In the genomic region with DNA sequence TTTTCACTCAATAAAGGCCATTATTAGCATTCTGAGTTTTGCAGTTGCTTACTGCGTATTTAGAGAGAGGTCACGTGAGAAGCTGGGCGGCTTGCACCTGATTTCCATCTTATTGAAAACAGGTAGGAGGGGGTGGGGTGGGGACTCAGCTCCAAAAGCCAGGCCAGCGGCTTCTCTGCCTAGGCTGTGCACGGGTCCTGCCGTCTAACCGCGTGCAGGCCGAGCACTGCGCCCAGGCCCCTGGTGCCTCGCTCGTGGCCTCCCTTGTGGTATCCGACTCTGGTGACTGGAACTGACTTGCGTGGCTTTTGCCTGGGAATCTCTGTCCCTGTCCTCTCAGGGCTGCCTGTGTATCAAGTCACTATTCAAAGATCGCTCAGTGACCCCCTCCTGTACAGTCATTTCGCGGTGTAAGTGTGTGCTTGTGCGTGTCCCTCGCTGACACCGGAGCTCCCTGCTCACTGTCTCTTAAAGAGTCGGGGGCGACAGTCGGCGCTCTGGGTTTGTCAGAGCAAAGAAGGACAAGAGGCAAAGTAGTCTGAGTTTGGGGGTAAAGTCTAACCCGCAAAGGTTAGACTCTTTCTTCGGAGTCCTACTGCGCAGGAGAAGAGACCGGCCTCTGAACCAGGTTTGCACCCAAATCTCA, we compare ENCODE assay signal across 8 mouse cellular contexts. TPM values are rescaled to one million over a fixed set of nuclear protein-coding genes. Genes with fewer than 3 reads are reported as not detected.
DNase-seq lines count a peak whose midpoint lies in the region; ATAC-seq lines count a peak whose summit lies in the region.

No protein-coding gene starts in this region.

- H3K4me2 ChIP-seq in forebrain, embryonic 14.5 days (ENCODE audit: low read length): peak overlapping the region; percentile 88
- H3K4me2 ChIP-seq in intestine, embryonic 16.5 days (ENCODE audit: low read depth, low read length): peak overlapping the region; percentile 88
- H3K4me2 ChIP-seq in liver, embryonic 12.5 days: peak overlapping the region; percentile 76

- peak overlapping the region; percentile 82 for H3K4me3 ChIP-seq in brown adipose tissue, adult 24 weeks (ENCODE audit: insufficient read depth, low read depth, low read length)
- peak overlapping the region; percentile 52 for H3K4me3 ChIP-seq in forebrain, embryonic 14.5 days (ENCODE audit: low read depth, low read length)
- H3K4me3 ChIP-seq in intestine, embryonic 16.5 days (ENCODE audit: low read length): peak overlapping the region; percentile 72
- H3K4me3 ChIP-seq in liver, embryonic 12.5 days: peak overlapping the region; percentile 58

- no peaks in the 10 kb centered on the region for H3K36me3 ChIP-seq in forebrain, embryonic 14.5 days (ENCODE audit: control insufficient read depth, insufficient read depth, low read length)
- H3K36me3 ChIP-seq in intestine, embryonic 16.5 days (ENCODE audit: control insufficient read depth, insufficient read depth, low read length): no peaks in the 10 kb centered on the region
- H3K36me3 ChIP-seq in liver, embryonic 12.5 days: no peaks in the 10 kb centered on the region

- ATAC-seq in forebrain, embryonic 14.5 days: peak; percentile 19
- ATAC-seq in intestine, embryonic 16.5 days: peak; percentile 58
- ATAC-seq in liver, embryonic 12.5 days: peak; percentile 16; the same call in 1 of the 2 replicates

- peaks cover 30% of the 10 kb centered on the region for H3K27me3 ChIP-seq in forebrain, embryonic 14.5 days (replicated peaks; ENCODE audit: control insufficient read depth, insufficient read depth, low read length)
- peaks cover 32% of the 10 kb centered on the region for H3K27me3 ChIP-seq in intestine, embryonic 16.5 days (replicated peaks; ENCODE audit: control insufficient read depth, insufficient read depth, low read length)
- H3K27me3 ChIP-seq in liver, embryonic 12.5 days (replicated peaks): peaks cover 60% of the 10 kb centered on the region

- peak; percentile 22 to 44 for DNase-seq in thymus, postnatal 10 days (ENCODE audit: low spot score in 2 of 2)
- no peak for DNase-seq in thymus, postnatal 4 days
- peak; percentile 48 for DNase-seq in forebrain, embryonic 14.5 days (ENCODE audit: low spot score)
- peak; percentile 72 for DNase-seq in naive thymus-derived CD4-positive, alpha-beta T cell, adult 2 months (ENCODE audit: low read depth)
- no peak for DNase-seq in frontal cortex, postnatal 14 days (ENCODE audit: low spot score in 2 of 2)

- H3K9me3 ChIP-seq in forebrain, embryonic 14.5 days (replicated peaks; ENCODE audit: control insufficient read depth, low read length): no peaks in the 10 kb centered on the region
- no peaks in the 10 kb centered on the region for H3K9me3 ChIP-seq in intestine, embryonic 16.5 days (ENCODE audit: control insufficient read depth, low read length)
- no peaks in the 10 kb centered on the region for H3K9me3 ChIP-seq in liver, embryonic 12.5 days (replicated peaks)

- H3K4me1 ChIP-seq in brown adipose tissue, adult 24 weeks (ENCODE audit: control insufficient read depth, insufficient read depth, insufficient read length, low read length): no peaks in the 10 kb centered on the region
- H3K4me1 ChIP-seq in forebrain, embryonic 14.5 days (ENCODE audit: control insufficient read depth, insufficient read depth, low read length): peaks cover 14% of the 10 kb centered on the region; the same call in 1 of the 2 replicates
- peaks cover 11% of the 10 kb centered on the region for H3K4me1 ChIP-seq in intestine, embryonic 16.5 days (ENCODE audit: control insufficient read depth, insufficient read depth, low read length)
- H3K4me1 ChIP-seq in liver, embryonic 12.5 days: peaks cover 20% of the 10 kb centered on the region

- peak overlapping the region; percentile 59 for H3K9ac ChIP-seq in forebrain, embryonic 14.5 days (ENCODE audit: low read length)
- peak overlapping the region; percentile 81 for H3K9ac ChIP-seq in intestine, embryonic 16.5 days (ENCODE audit: low read depth, low read length)
- H3K9ac ChIP-seq in liver, embryonic 12.5 days: peak overlapping the region; percentile 65

- under 1% methylated on average over 28 of the region's 28 CpGs for WGBS in forebrain, embryonic 14.5 days
- WGBS in intestine, embryonic 16.5 days: 5% methylated on average over 28 of the region's 28 CpGs
- WGBS in liver, embryonic 12.5 days (ENCODE audit: insufficient replicate concordance): 5% methylated on average over 28 of the region's 28 CpGs

- H3K27ac ChIP-seq in brown adipose tissue, adult 24 weeks (replicated peaks; ENCODE audit: low read depth, low read length): no peak overlapping the region
- H3K27ac ChIP-seq in forebrain, embryonic 14.5 days (ENCODE audit: low read depth, low read length): 0 out of 2 replicates have a peak overlapping the region, but pooled peaks have one; percentile 48
- H3K27ac ChIP-seq in intestine, embryonic 16.5 days (ENCODE audit: low read length): peak overlapping the region; percentile 89
- 0 out of 2 replicates have a peak overlapping the region, but pooled peaks have one; percentile 59 for H3K27ac ChIP-seq in liver, embryonic 12.5 days

RNA-seq across cellular contexts. Expression of a gene that starts 16.7 kb away (rescaled TPM):
- not detected in 2 replicates for polyA plus RNA-seq in brown adipose tissue, adult 24 weeks (2012; ENCODE audit: insufficient read depth, insufficient read length, missing spikeins)
- polyA plus RNA-seq in forebrain, embryonic 14.5 days (2014; fragmentation: Nextera tagmentation; extraction: Ambion mirVana): 0.27 and 0.30 TPM in 2 replicates
- polyA plus RNA-seq in intestine, embryonic 16.5 days (2015; fragmentation: Nextera tagmentation; extraction: Ambion mirVana): not detected in 2 replicates
- polyA plus RNA-seq in liver, embryonic 12.5 days (2016; fragmentation: Nextera tagmentation; extraction: Ambion mirVana): not detected in 2 replicates

Comparison
In these comparisons a context has a peak if more than half of its experiments do, and no peak if none do; other contexts are left out.
1. DNase-seq: peak in thymus, postnatal 10 days (2 of 2), forebrain, embryonic 14.5 days (single experiment) and naive thymus-derived CD4-positive, alpha-beta T cell, adult 2 months (single experiment); none in thymus, postnatal 4 days (single experiment) and frontal cortex, postnatal 14 days (0 of 2).
2. Peak in every context shown above with its lines, with median percentiles within 50 percentile points of each other: H3K4me3 ChIP-seq, ATAC-seq, H3K4me2 ChIP-seq and H3K9ac ChIP-seq.